Mouse (Mus musculus): ENCODE measurements around the gene Kctd13. TPM values are rescaled to one million over a fixed set of nuclear protein-coding genes. Genes with fewer than 3 reads are reported as not detected.

The Kctd13 gene
- polyA plus RNA-seq, 2 experiments = 14.2 to 21.4 TPM

DNA sequence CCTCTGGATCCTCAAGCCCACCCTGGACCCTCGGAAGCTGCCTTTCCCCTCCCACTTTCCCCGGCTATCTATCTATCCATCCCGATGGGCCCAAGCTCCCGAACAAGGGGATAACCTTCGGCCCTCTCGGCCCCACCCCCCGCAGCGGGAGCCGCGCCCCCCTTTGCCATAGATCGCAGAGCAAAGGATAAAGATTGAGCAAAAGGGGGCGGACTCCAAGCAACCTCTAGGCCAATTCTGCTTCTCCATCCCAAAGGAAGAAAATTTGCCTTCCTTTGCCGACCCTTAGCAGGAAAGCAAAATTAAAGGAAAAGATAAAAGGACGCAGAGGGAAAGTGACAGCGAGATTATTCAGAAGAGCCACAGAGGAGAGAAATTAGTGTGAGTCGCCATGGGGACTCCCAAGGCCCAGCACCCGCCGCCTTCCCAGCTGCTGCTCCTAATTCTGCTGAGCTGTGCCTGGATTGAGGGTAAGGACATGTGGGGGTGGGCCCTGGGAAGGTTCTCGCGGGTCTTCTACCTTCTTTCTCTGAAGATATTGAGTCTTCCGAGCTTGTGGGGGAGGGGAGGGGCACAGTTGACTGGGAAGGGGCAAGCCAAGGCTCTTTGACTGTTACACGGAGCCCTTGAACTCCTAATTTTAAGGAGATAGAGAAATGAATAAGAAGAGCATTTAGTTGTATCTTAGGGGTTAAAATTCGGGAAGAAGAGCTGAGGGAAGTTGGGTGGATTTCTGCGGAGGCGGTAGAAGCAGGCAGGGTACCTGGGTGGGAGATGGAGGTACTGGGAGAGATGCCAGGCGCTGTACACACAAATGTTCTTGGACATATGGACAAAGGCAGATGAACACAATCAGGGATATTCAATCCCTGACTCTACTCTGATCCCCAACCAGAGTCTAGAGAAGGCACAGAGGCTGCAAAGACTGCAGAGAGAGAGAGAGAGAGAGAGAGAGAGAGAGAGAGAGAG lies 22.3 kb downstream of the Kctd13 start:
- Histone ChIP-seq H3K27me3 (ENCODE audit: control insufficient read depth, insufficient read depth, low read length) (peaks cover 19% of the 10 kb centered on the region), H3K4me1 (ENCODE audit: control insufficient read depth, insufficient read depth, low read length) (peaks cover 8% of the 10 kb centered on the region; the same call in 1 of the 2 replicates), H3K27ac (replicated peaks; ENCODE audit: low read depth, low read length) (no peak overlapping the region), H3K36me3 (ENCODE audit: control insufficient read depth, insufficient read depth, low read length) (peaks cover 2% of the 10 kb centered on the region; the same call in 1 of the 2 replicates), H3K4me2 (replicated peaks; ENCODE audit: low read depth, low read length, severe bottlenecking) (no peak overlapping the region), H3K9me3 (ENCODE audit: control insufficient read depth, low read length) (no peaks in the 10 kb centered on the region), H3K4me3 (replicated peaks; ENCODE audit: low read length) (no peak overlapping the region), H3K9ac (ENCODE audit: low read depth, low read length, severe bottlenecking) (no peak overlapping the region)
- DNase-seq (ENCODE audit: low spot score) = no peak
- no peak for ATAC-seq (ENCODE audit: low FRiP score, low read depth)
- no peak for TF ChIP-seq POLR2A (IDR thresholded peaks at IDR 0.05; ENCODE audit: borderline replicate concordance, extremely low read depth, insufficient read depth, insufficient read length)
- 6% methylated on average over 26 of the region's 26 CpGs for WGBS

DNA sequence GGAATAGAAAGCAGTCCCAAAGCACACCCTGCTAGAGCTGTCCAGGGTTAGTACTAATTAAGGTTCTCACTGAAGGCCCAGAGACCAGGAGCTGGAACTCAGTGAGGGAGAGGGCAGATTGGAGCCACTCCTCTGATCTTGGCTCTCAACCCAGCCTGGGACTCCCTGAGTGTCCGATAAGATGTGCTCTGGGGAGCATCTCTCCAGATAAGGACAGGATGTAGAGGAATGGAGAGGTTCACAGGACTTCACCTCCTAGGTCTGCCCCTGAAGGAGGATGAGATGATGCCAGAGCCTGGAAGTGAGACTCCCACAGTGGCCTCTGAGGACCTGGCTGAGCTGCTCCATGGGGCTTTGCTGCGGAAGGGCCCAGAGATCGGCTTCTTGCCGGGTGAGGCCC lies 23.1 kb downstream of the Kctd13 start:
- Histone ChIP-seq H3K9me3 (ENCODE audit: control insufficient read depth, low read length) (no peaks in the 10 kb centered on the region), H3K27ac (replicated peaks; ENCODE audit: low read depth, low read length) (no peak overlapping the region), H3K27me3 (ENCODE audit: control insufficient read depth, insufficient read depth, low read length) (peaks cover 19% of the 10 kb centered on the region), H3K4me3 (replicated peaks; ENCODE audit: low read length) (no peak overlapping the region), H3K36me3 (ENCODE audit: control insufficient read depth, insufficient read depth, low read length) (no peaks in the 10 kb centered on the region), H3K4me1 (ENCODE audit: control insufficient read depth, insufficient read depth, low read length) (peaks cover 8% of the 10 kb centered on the region; the same call in 1 of the 2 replicates), H3K4me2 (replicated peaks; ENCODE audit: low read depth, low read length, severe bottlenecking) (0 out of 2 replicates have a peak overlapping the region, but pooled peaks have one; percentile 1), H3K9ac (ENCODE audit: low read depth, low read length, severe bottlenecking) (no peak overlapping the region)
- ATAC-seq (ENCODE audit: low FRiP score, low read depth) = no peak
- no peak for DNase-seq (ENCODE audit: low spot score)
- TF ChIP-seq POLR2A (IDR thresholded peaks at IDR 0.05; ENCODE audit: borderline replicate concordance, extremely low read depth, insufficient read depth, insufficient read length) = no peak
- WGBS = 34% methylated on average over 4 of the region's 4 CpGs

- H3K27ac ChIP-seq (replicated peaks; ENCODE audit: low read depth, low read length) = no peak overlapping the region
- H3K4me1 ChIP-seq (ENCODE audit: control insufficient read depth, insufficient read depth, low read length) = peaks cover 8% of the 10 kb centered on the region; the same call in 1 of the 2 replicates
- H3K4me3 ChIP-seq (replicated peaks; ENCODE audit: low read length) = no peak overlapping the region
- H3K9me3 ChIP-seq (ENCODE audit: control insufficient read depth, low read length) = no peaks in the 10 kb centered on the region
- H3K27me3 ChIP-seq (ENCODE audit: control insufficient read depth, insufficient read depth, low read length) = peaks cover 19% of the 10 kb centered on the region
- DNase-seq (ENCODE audit: low spot score) (no peak), ATAC-seq (ENCODE audit: low FRiP score, low read depth) (no peak)
- H3K4me2 ChIP-seq (replicated peaks; ENCODE audit: low read depth, low read length, severe bottlenecking) = peak overlapping the region; percentile 15; the same call in 1 of the 2 replicates
- TF ChIP-seq POLR2A (IDR thresholded peaks at IDR 0.05; ENCODE audit: borderline replicate concordance, extremely low read depth, insufficient read depth, insufficient read length) = no peak
- H3K36me3 ChIP-seq (ENCODE audit: control insufficient read depth, insufficient read depth, low read length) = no peaks in the 10 kb centered on the region
- 6% methylated on average over 7 of the region's 8 CpGs for WGBS
- H3K9ac ChIP-seq (ENCODE audit: low read depth, low read length, severe bottlenecking) = no peak overlapping the region
Observed at GRCm38 (mm10) chr7:126952646-126953045, 24.0 kb downstream of the Kctd13 start.

DNA sequence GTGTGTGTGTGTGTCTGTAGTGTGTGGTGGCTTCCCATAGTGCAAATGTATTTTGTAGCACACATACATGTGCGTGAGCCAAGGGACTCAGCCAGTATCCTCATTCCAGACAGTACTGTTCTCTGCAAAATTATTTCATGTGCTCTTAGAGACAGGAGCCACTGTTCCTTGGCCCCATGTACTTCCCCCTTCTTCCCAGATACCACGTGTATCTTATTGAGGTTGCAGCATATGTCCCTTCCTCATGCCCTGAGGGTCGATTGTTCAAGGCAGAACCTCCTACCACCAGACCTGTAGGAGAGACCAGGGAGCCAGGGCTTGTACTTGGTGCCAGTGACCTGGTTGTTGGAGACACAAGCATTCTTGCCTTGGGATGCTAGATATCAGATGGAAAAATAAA lies 26.4 kb downstream of the Kctd13 start:
- 60% methylated on average over 3 of the region's 3 CpGs for WGBS
- H3K4me1 ChIP-seq (ENCODE audit: control insufficient read depth, insufficient read depth, low read length) = peaks cover 5% of the 10 kb centered on the region; the same call in 1 of the 2 replicates
- TF ChIP-seq POLR2A (IDR thresholded peaks at IDR 0.05; ENCODE audit: borderline replicate concordance, extremely low read depth, insufficient read depth, insufficient read length) = no peak

DNA sequence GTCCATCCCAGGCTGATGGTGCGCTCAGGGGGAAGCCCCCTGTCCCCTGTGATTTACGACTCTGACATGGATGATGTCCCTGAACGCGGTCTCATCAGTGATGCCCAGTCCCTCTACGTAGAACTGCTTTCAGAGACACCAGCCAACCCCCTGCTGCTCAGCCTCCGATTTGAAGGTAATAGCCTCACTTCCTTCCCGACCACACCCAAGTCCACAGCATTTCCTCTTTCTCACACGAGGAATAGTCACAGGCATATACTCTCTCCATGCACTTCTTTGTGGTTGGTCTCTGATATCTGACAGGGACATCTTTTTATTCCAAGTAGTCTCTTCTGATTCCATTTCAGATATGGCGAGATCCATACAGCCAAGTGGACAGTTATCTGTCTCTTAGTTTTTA lies 31.1 kb downstream of the Kctd13 start:
- DNase-seq (ENCODE audit: low spot score) (no peak), ATAC-seq (ENCODE audit: low FRiP score, low read depth) (no peak)
- no peak for TF ChIP-seq POLR2A (IDR thresholded peaks at IDR 0.05; ENCODE audit: borderline replicate concordance, extremely low read depth, insufficient read depth, insufficient read length)
- peaks cover 20% of the 10 kb centered on the region for H3K27me3 ChIP-seq (ENCODE audit: control insufficient read depth, insufficient read depth, low read length)
- H3K36me3 ChIP-seq (ENCODE audit: control insufficient read depth, insufficient read depth, low read length) = no peaks in the 10 kb centered on the region
- H3K4me3 ChIP-seq (replicated peaks; ENCODE audit: low read length) = no peak overlapping the region
- no peak overlapping the region for H3K27ac ChIP-seq (replicated peaks; ENCODE audit: low read depth, low read length)
- WGBS = 66% methylated on average over 9 of the region's 9 CpGs
- H3K4me2 ChIP-seq (replicated peaks; ENCODE audit: low read depth, low read length, severe bottlenecking) = no peak overlapping the region
- no peaks in the 10 kb centered on the region for H3K4me1 ChIP-seq (ENCODE audit: control insufficient read depth, insufficient read depth, low read length)
- no peaks in the 10 kb centered on the region for H3K9me3 ChIP-seq (ENCODE audit: control insufficient read depth, low read length)
- no peak overlapping the region for H3K9ac ChIP-seq (ENCODE audit: low read depth, low read length, severe bottlenecking)

More for the DNA sequence above, 26.4 kb downstream of the Kctd13 start:
- ATAC-seq (ENCODE audit: low FRiP score, low read depth) (no peak), DNase-seq (ENCODE audit: low spot score) (no peak)
- H3K9me3 ChIP-seq (ENCODE audit: control insufficient read depth, low read length) = no peaks in the 10 kb centered on the region
- no peak overlapping the region for H3K4me3 ChIP-seq (replicated peaks; ENCODE audit: low read length)
- H3K36me3 ChIP-seq (ENCODE audit: control insufficient read depth, insufficient read depth, low read length) = no peaks in the 10 kb centered on the region
- H3K4me2 ChIP-seq (replicated peaks; ENCODE audit: low read depth, low read length, severe bottlenecking) = no peak overlapping the region
- H3K27me3 ChIP-seq (ENCODE audit: control insufficient read depth, insufficient read depth, low read length) = peaks cover 16% of the 10 kb centered on the region
- no peak overlapping the region for H3K27ac ChIP-seq (replicated peaks; ENCODE audit: low read depth, low read length)
- H3K9ac ChIP-seq (ENCODE audit: low read depth, low read length, severe bottlenecking) = no peak overlapping the region
